Mouse (Mus musculus) MEL (cell line): ENCODE results near the gene Alyref2.
A peak's percentile ranks its signal among the peaks of the same experiment; 100 is the strongest.

Experiments
- BHLHE40 ChIP-seq: IDR thresholded peaks from 2 replicates; pipeline ENCODE4 v1.6.1; 2012; ENCODE audit warnings: low read depth, mild to moderate bottlenecking, inconsistent platforms, low read length, improper control_type of control experiment, borderline replicate concordance
- CTCF ChIP-seq, 3 experiments: IDR thresholded peaks in 2 of 3; conservative IDR thresholded peaks in 1 of 3; 2 replicates each; pipeline ENCODE4 v1.5.1; 2011 to 2012; ENCODE audit warnings: low read length in 3 of 3, low read depth in 2 of 3, mild to moderate bottlenecking in 2 of 3, improper control_type of control experiment in 1 of 3, inconsistent platforms in 1 of 3, mixed read lengths in 1 of 3, moderate library complexity in 1 of 3; ENCODE audit not compliant: control insufficient read depth in 1 of 3, insufficient read depth in 1 of 3, poor library complexity in 1 of 3, severe bottlenecking in 1 of 3
- EP300 ChIP-seq, 2 experiments: IDR thresholded peaks; 2 replicates each; pipeline ENCODE4 v1.6.1; 2011; ENCODE audit warnings: improper control_type of control experiment in 2 of 2, low read length in 2 of 2, low read depth in 1 of 2, mild to moderate bottlenecking in 1 of 2
- MYB ChIP-seq: IDR thresholded peaks from 2 replicates; pipeline ENCODE4 v1.6.1; 2011; ENCODE audit warnings: mild to moderate bottlenecking, low read depth, low read length, improper control_type of control experiment
- NELFE ChIP-seq: IDR thresholded peaks from 2 replicates; pipeline ENCODE4 v1.6.1; 2011; ENCODE audit warnings: low read depth, low read length, improper control_type of control experiment
- NRF1 ChIP-seq: IDR thresholded peaks from 2 replicates; pipeline ENCODE4 v1.6.1; 2014; ENCODE audit warnings: low read depth, mild to moderate bottlenecking, inconsistent platforms, low read length, improper control_type of control experiment, moderate library complexity; ENCODE audit not compliant: poor library complexity, insufficient read depth, severe bottlenecking
- POLR2A ChIP-seq, 2 experiments: IDR thresholded peaks; 2 replicates each; pipeline ENCODE4 v1.6.1; 2011 to 2012; ENCODE audit warnings: low read length in 2 of 2, mild to moderate bottlenecking in 2 of 2, control low read depth in 1 of 2, improper control_type of control experiment in 1 of 2, low read depth in 1 of 2, moderate library complexity in 1 of 2; ENCODE audit not compliant: control insufficient read depth in 1 of 2, insufficient read depth in 1 of 2, poor library complexity in 1 of 2
- RCOR1 ChIP-seq: IDR thresholded peaks from 2 replicates; pipeline ENCODE4 v1.6.1; 2012; ENCODE audit warnings: low read depth, mild to moderate bottlenecking, inconsistent platforms, low read length, improper control_type of control experiment
- TBP ChIP-seq: IDR thresholded peaks from 2 replicates; pipeline ENCODE4 v1.8.0; 2011; ENCODE audit warnings: low read depth, low read length, improper control_type of control experiment
- TCF12 ChIP-seq: IDR thresholded peaks from 2 replicates; pipeline ENCODE4 v1.6.1; 2014; ENCODE audit warnings: low read depth, mild to moderate bottlenecking, inconsistent platforms, low read length, improper control_type of control experiment, moderate library complexity

GRCm38 (mm10) chr1:171501636-171502080 is 1.6 kb upstream of the Alyref2 start:
- TF ChIP-seq TBP (no peak), TCF12 (no peak), NRF1 (no peak), NELFE (no peak), CTCF (IDR thresholded peaks at IDR 0.05 in 2 of 3, conservative IDR thresholded peaks at IDR 0.05 in 1 of 3; ENCODE audit: control insufficient read depth in 1 of 3, insufficient read depth in 1 of 3, low read depth in 2 of 3, low read length in 3 of 3, poor library complexity in 1 of 3, severe bottlenecking in 1 of 3) (peak; percentile 36 to 52 (median 47); a peak in 4 of 6 replicates), RCOR1 (no peak), POLR2A (IDR thresholded peaks at IDR 0.05; ENCODE audit: control insufficient read depth in 1 of 2, insufficient read depth in 1 of 2, low read depth in 1 of 2, low read length in 2 of 2, poor library complexity in 1 of 2) (no peak; a peak in 2 of 4 replicates), EP300 (IDR thresholded peaks at IDR 0.05; ENCODE audit: low read depth in 1 of 2, low read length in 2 of 2) (no peak), BHLHE40 (no peak), MYB (no peak)
